Mouse (Mus musculus) neural tube, postnatal 0 days (tissue): Measurements from ENCODE around the gene Asb18. TPM values are rescaled to one million over a fixed set of nuclear protein-coding genes. Genes with fewer than 3 reads are reported as not detected.

Experiments
- polyA plus RNA-seq: library from polyadenylated mRNA; unstranded; fragments of >200 nt; fragmentation: Nextera tagmentation; extraction: Ambion mirVana; gene quantifications from 2 replicates; pipeline ENCODE4 v1.2.1, GENCODE M21; 2015

Asb18 gene
- 0.76 and 0.93 TPM in 2 replicates for polyA plus RNA-seq

DNA sequence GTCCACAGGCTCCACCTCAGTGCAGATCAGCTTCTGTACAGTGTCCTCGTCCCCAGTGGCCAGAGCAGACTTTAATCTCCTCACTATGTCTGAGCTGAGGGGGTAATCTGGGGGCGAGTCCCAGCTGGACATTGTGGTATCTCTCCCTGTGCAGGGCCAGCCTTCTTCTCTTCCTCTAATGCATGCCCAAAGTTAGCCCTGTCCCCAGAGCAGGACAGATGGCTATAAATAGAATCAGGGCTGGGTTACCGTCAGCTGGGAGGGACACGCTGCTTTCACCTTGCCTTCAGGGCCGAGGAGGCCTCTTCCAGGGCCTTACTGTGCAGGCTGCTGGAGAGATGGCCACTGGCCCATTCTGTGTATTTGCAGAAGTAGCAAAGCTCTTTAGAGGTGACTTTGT, at the start of gene Asb18:
Gene Asb18 (minus strand): TSS at position 221 of the 400 bp plus-strand sequence.

DNA sequence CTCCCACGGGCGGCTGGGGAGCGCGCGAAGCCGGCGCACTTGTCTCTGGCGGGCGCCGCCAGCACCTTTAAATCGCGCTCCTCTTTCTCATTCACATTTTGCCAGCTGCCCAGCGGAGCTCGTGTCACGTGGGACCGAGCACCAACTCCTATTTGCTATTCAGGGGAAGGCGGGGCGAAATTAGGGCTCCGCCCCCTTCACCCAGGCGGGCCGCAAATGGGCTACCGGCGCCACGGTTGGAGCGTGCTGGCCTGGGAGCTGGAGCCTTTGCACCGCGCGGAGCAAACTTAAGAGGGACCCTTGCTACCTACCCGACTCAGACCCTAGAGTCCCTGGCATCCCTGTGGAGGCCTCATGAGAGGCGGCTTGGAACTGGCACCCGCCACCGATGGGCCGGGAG, 83.3 kb downstream of the Asb18 start, which contains the start of gene Gbx2:
Gene Gbx2 (minus strand): TSS at position 60 of the 400 bp plus-strand sequence.

Other genes starting within 250 kb of the Asb18 start
- 19.2 and 24.8 TPM in 2 replicates for gene Gbx2, start 83.5 kb downstream of the Asb18 start, polyA plus RNA-seq
- 0.72 and 1.5 TPM in 2 replicates for gene Iqca, start 138.7 kb upstream of the Asb18 start, polyA plus RNA-seq
- 8.9 and 9.5 TPM in 2 replicates for gene Ackr3, start 189.3 kb upstream of the Asb18 start, polyA plus RNA-seq